Mouse (Mus musculus): ENCODE results near the gene Gm42791. TPM values are rescaled to one million over a fixed set of nuclear protein-coding genes. Genes with fewer than 3 reads are reported as not detected.

The Gm42791 gene
- polyA plus RNA-seq, 1 experiment from 2014 or later: 6.6 TPM

- H3K9ac ChIP-seq: no peak overlapping the region
- no peak overlapping the region for H3K4me3 ChIP-seq
- 60% methylated on average over 18 of the region's 18 CpGs for WGBS
- no peak for ATAC-seq (ENCODE audit: low FRiP score)
- no peaks in the 10 kb centered on the region for H3K36me3 ChIP-seq
- H3K27me3 ChIP-seq: peaks cover 30% of the 10 kb centered on the region
- peaks cover 10% of the 10 kb centered on the region for H3K4me1 ChIP-seq (replicated peaks)
- H3K4me2 ChIP-seq: peak overlapping the region; percentile 32
- no peak overlapping the region for H3K27ac ChIP-seq
- no peaks in the 10 kb centered on the region for H3K9me3 ChIP-seq
These were observed 25.2 kb upstream of the Gm42791 start for GRCm38 (mm10) chr5:149020059-149020680.

- Histone ChIP-seq H3K36me3 (no peaks in the 10 kb centered on the region), H3K4me2 (no peak overlapping the region), H3K27ac (no peak overlapping the region), H3K4me1 (replicated peaks) (peaks cover 19% of the 10 kb centered on the region), H3K9ac (no peak overlapping the region), H3K27me3 (peaks cover 40% of the 10 kb centered on the region), H3K9me3 (no peaks in the 10 kb centered on the region), H3K4me3 (no peak overlapping the region)
- ATAC-seq (ENCODE audit: low FRiP score): no peak
- WGBS: 89% methylated on average over 3 of the region's 3 CpGs
These were observed 22.9 kb upstream of the Gm42791 start for GRCm38 (mm10) chr5:149017666-149018415.

- H3K9me3 ChIP-seq: no peaks in the 10 kb centered on the region
- no peak for ATAC-seq (ENCODE audit: low FRiP score)
- H3K9ac ChIP-seq: no peak overlapping the region
- WGBS: 92% methylated on average over 3 of the region's 3 CpGs
- peaks cover 19% of the 10 kb centered on the region for H3K4me1 ChIP-seq (replicated peaks)
- H3K27ac ChIP-seq: no peak overlapping the region
- H3K27me3 ChIP-seq: peaks cover 40% of the 10 kb centered on the region
- H3K36me3 ChIP-seq: no peaks in the 10 kb centered on the region
- H3K4me3 ChIP-seq: no peak overlapping the region
- H3K4me2 ChIP-seq: no peak overlapping the region
These were observed 22.2 kb upstream of the Gm42791 start for GRCm38 (mm10) chr5:149017181-149017580.

GRCm38 (mm10) chr5:149016261-149016660 is 21.3 kb upstream of the Gm42791 start:
- H3K4me2 ChIP-seq: peak overlapping the region; percentile 87
- no peak for ATAC-seq (ENCODE audit: low FRiP score)
- H3K9me3 ChIP-seq: no peaks in the 10 kb centered on the region
- peaks cover 40% of the 10 kb centered on the region for H3K27me3 ChIP-seq
- no peaks in the 10 kb centered on the region for H3K36me3 ChIP-seq
- H3K27ac ChIP-seq: no peak overlapping the region
- H3K4me3 ChIP-seq: no peak overlapping the region; the same call in 1 of the 2 replicates
- 85% methylated on average over 5 of the region's 5 CpGs for WGBS
- H3K4me1 ChIP-seq (replicated peaks): peaks cover 19% of the 10 kb centered on the region
- no peak overlapping the region for H3K9ac ChIP-seq

GRCm38 (mm10) chr5:149015335-149016201 is 20.6 kb upstream of the Gm42791 start:
- H3K4me3 ChIP-seq: peak overlapping the region; percentile 52
- peak; percentile 74 for ATAC-seq (ENCODE audit: low FRiP score)
- no peak overlapping the region for H3K27ac ChIP-seq
- WGBS: 2% methylated on average over 36 of the region's 37 CpGs
- peak overlapping the region; percentile 87 for H3K4me2 ChIP-seq
- no peaks in the 10 kb centered on the region for H3K36me3 ChIP-seq
- peaks cover 19% of the 10 kb centered on the region for H3K4me1 ChIP-seq (replicated peaks)
- peaks cover 38% of the 10 kb centered on the region for H3K27me3 ChIP-seq
- H3K9me3 ChIP-seq: no peaks in the 10 kb centered on the region
- peak overlapping the region; percentile 75 for H3K9ac ChIP-seq

GRCm38 (mm10) chr5:149014600-149015268 is 19.8 kb upstream of the Gm42791 start:
- peak; percentile 39; the same call in 1 of the 2 replicates for ATAC-seq (ENCODE audit: low FRiP score)
- peaks cover 36% of the 10 kb centered on the region for H3K27me3 ChIP-seq
- 13% methylated on average over 17 of the region's 17 CpGs for WGBS
- H3K4me2 ChIP-seq: peak overlapping the region; percentile 87
- H3K9me3 ChIP-seq: no peaks in the 10 kb centered on the region
- no peaks in the 10 kb centered on the region for H3K36me3 ChIP-seq
- H3K4me3 ChIP-seq: peak overlapping the region; percentile 52
- peak overlapping the region; percentile 75 for H3K9ac ChIP-seq
- H3K4me1 ChIP-seq (replicated peaks): peaks cover 19% of the 10 kb centered on the region
- H3K27ac ChIP-seq: no peak overlapping the region

- H3K4me3 ChIP-seq: no peak overlapping the region
- peaks cover 19% of the 10 kb centered on the region for H3K4me1 ChIP-seq (replicated peaks)
- H3K36me3 ChIP-seq: no peaks in the 10 kb centered on the region
- WGBS: 79% methylated on average over 7 of the region's 7 CpGs
- H3K9me3 ChIP-seq: no peaks in the 10 kb centered on the region
- ATAC-seq (ENCODE audit: low FRiP score): no peak
- peaks cover 30% of the 10 kb centered on the region for H3K27me3 ChIP-seq
- H3K4me2 ChIP-seq: no peak overlapping the region
- H3K9ac ChIP-seq: no peak overlapping the region
- no peak overlapping the region for H3K27ac ChIP-seq
These were observed 19.0 kb upstream of the Gm42791 start for GRCm38 (mm10) chr5:149013817-149014508.

- Histone ChIP-seq H3K27me3 (0 out of 2 replicates have a peak, but pooled peaks cover 1% of the 10 kb centered on the region), H3K9me3 (no peaks in the 10 kb centered on the region), H3K27ac (no peak overlapping the region), H3K36me3 (no peaks in the 10 kb centered on the region), H3K9ac (no peak overlapping the region), H3K4me3 (no peak overlapping the region), H3K4me2 (no peak overlapping the region), H3K4me1 (replicated peaks) (peaks cover 23% of the 10 kb centered on the region)
- no peak for ATAC-seq (ENCODE audit: low FRiP score)
- WGBS: 94% methylated on average over 3 of the region's 3 CpGs
These were observed 14.2 kb upstream of the Gm42791 start for GRCm38 (mm10) chr5:149009111-149009510.

GRCm38 (mm10) chr5:149007295-149007646 is 12.3 kb upstream of the Gm42791 start:
- Histone ChIP-seq H3K27ac (no peak overlapping the region), H3K4me2 (peak overlapping the region; percentile 55; the same call in 1 of the 2 replicates), H3K4me3 (no peak overlapping the region), H3K9me3 (no peaks in the 10 kb centered on the region), H3K4me1 (replicated peaks) (peaks cover 30% of the 10 kb centered on the region), H3K36me3 (no peaks in the 10 kb centered on the region), H3K9ac (0 out of 2 replicates have a peak overlapping the region, but pooled peaks have one; percentile 15), H3K27me3 (no peaks in the 10 kb centered on the region)
- ATAC-seq (ENCODE audit: low FRiP score): no peak
- 72% methylated on average over 5 of the region's 5 CpGs for WGBS

- H3K4me2 ChIP-seq: peak overlapping the region; percentile 55
- peak overlapping the region; percentile 60; the same call in 1 of the 2 replicates for H3K9ac ChIP-seq
- peak; percentile 87 for ATAC-seq (ENCODE audit: low FRiP score)
- peak overlapping the region; percentile 81 for H3K27ac ChIP-seq
- no peaks in the 10 kb centered on the region for H3K27me3 ChIP-seq
- no peaks in the 10 kb centered on the region for H3K9me3 ChIP-seq
- H3K36me3 ChIP-seq: no peaks in the 10 kb centered on the region
- H3K4me1 ChIP-seq (replicated peaks): peaks cover 30% of the 10 kb centered on the region
- H3K4me3 ChIP-seq: peak overlapping the region; percentile 27
- 10% methylated on average over 26 of the region's 26 CpGs for WGBS
These were observed 11.7 kb upstream of the Gm42791 start for GRCm38 (mm10) chr5:149006362-149007294.
